Mouse (Mus musculus): ENCODE measurements around the gene Sesn3. TPM values are rescaled to one million over a fixed set of nuclear protein-coding genes. Genes with fewer than 3 reads are reported as not detected.

Sesn3 gene
- polyA plus RNA-seq, 1 experiment from 2014 or later: 16.1 TPM

- ATAC-seq: peak; percentile 76
- no peak overlapping the region for H3K4me3 ChIP-seq (ENCODE audit: low read depth, low read length)
- H3K27me3 ChIP-seq (ENCODE audit: control insufficient read depth, insufficient read depth, low read depth, low read length): no peaks in the 10 kb centered on the region
- no peak overlapping the region for H3K9ac ChIP-seq (ENCODE audit: low read depth, low read length)
- no peaks in the 10 kb centered on the region for H3K36me3 ChIP-seq (ENCODE audit: control insufficient read depth, insufficient read depth, low read length)
- no peak overlapping the region; the same call in 1 of the 2 replicates for H3K27ac ChIP-seq (ENCODE audit: low read length)
- WGBS: 23% methylated on average over 11 of the region's 11 CpGs
- H3K4me1 ChIP-seq (ENCODE audit: control insufficient read depth, insufficient read depth, low read length): peaks cover 14% of the 10 kb centered on the region
- H3K4me2 ChIP-seq (ENCODE audit: low read length): peak overlapping the region; percentile 17; the same call in 1 of the 2 replicates
- H3K9me3 ChIP-seq (replicated peaks; ENCODE audit: control insufficient read depth, low read length, poor library complexity, severe bottlenecking): no peaks in the 10 kb centered on the region
Observed at GRCm38 (mm10) chr9:14246016-14246799, 28.7 kb upstream of the Sesn3 start.

- ATAC-seq: no peak
- Histone ChIP-seq H3K27ac (ENCODE audit: low read length) (no peak overlapping the region), H3K36me3 (ENCODE audit: control insufficient read depth, insufficient read depth, low read length) (no peaks in the 10 kb centered on the region), H3K4me2 (ENCODE audit: low read length) (no peak overlapping the region), H3K9ac (ENCODE audit: low read depth, low read length) (no peak overlapping the region), H3K27me3 (ENCODE audit: control insufficient read depth, insufficient read depth, low read depth, low read length) (no peaks in the 10 kb centered on the region), H3K9me3 (replicated peaks; ENCODE audit: control insufficient read depth, low read length, poor library complexity, severe bottlenecking) (no peaks in the 10 kb centered on the region), H3K4me3 (ENCODE audit: low read depth, low read length) (no peak overlapping the region), H3K4me1 (ENCODE audit: control insufficient read depth, insufficient read depth, low read length) (peaks cover 14% of the 10 kb centered on the region)
- 73% methylated on average over 12 of the region's 12 CpGs for WGBS
Observed at GRCm38 (mm10) chr9:14247480-14248208, 27.2 kb upstream of the Sesn3 start.

- 88% methylated on average over 3 of the region's 3 CpGs for WGBS
- no peaks in the 10 kb centered on the region for H3K9me3 ChIP-seq (replicated peaks; ENCODE audit: control insufficient read depth, low read length, poor library complexity, severe bottlenecking)
- no peaks in the 10 kb centered on the region for H3K36me3 ChIP-seq (ENCODE audit: control insufficient read depth, insufficient read depth, low read length)
- peaks cover 14% of the 10 kb centered on the region for H3K4me1 ChIP-seq (ENCODE audit: control insufficient read depth, insufficient read depth, low read length)
- H3K9ac ChIP-seq (ENCODE audit: low read depth, low read length): no peak overlapping the region
- H3K27me3 ChIP-seq (ENCODE audit: control insufficient read depth, insufficient read depth, low read depth, low read length): no peaks in the 10 kb centered on the region
- no peak overlapping the region for H3K4me3 ChIP-seq (ENCODE audit: low read depth, low read length)
- H3K4me2 ChIP-seq (ENCODE audit: low read length): no peak overlapping the region
- H3K27ac ChIP-seq (ENCODE audit: low read length): no peak overlapping the region
- no peak for ATAC-seq
Observed at GRCm38 (mm10) chr9:14248209-14248596, 26.7 kb upstream of the Sesn3 start.

GRCm38 (mm10) chr9:14261150-14261549 lies 13.7 kb upstream of the Sesn3 start:
- no peak overlapping the region for H3K9ac ChIP-seq (ENCODE audit: low read depth, low read length)
- H3K27me3 ChIP-seq (ENCODE audit: control insufficient read depth, insufficient read depth, low read depth, low read length): no peaks in the 10 kb centered on the region
- H3K4me1 ChIP-seq (ENCODE audit: control insufficient read depth, insufficient read depth, low read length): no peaks in the 10 kb centered on the region
- no peaks in the 10 kb centered on the region for H3K36me3 ChIP-seq (ENCODE audit: control insufficient read depth, insufficient read depth, low read length)
- H3K4me3 ChIP-seq (ENCODE audit: low read depth, low read length): no peak overlapping the region
- ATAC-seq: no peak
- no peaks in the 10 kb centered on the region for H3K9me3 ChIP-seq (replicated peaks; ENCODE audit: control insufficient read depth, low read length, poor library complexity, severe bottlenecking)
- no peak overlapping the region for H3K4me2 ChIP-seq (ENCODE audit: low read length)
- H3K27ac ChIP-seq (ENCODE audit: low read length): no peak overlapping the region
- 56% methylated on average over 3 of the region's 3 CpGs for WGBS

GRCm38 (mm10) chr9:14262568-14262972 lies 12.3 kb upstream of the Sesn3 start:
- Histone ChIP-seq H3K27ac (ENCODE audit: low read length) (no peak overlapping the region), H3K9me3 (replicated peaks; ENCODE audit: control insufficient read depth, low read length, poor library complexity, severe bottlenecking) (no peaks in the 10 kb centered on the region), H3K36me3 (ENCODE audit: control insufficient read depth, insufficient read depth, low read length) (no peaks in the 10 kb centered on the region), H3K4me3 (ENCODE audit: low read depth, low read length) (no peak overlapping the region), H3K4me2 (ENCODE audit: low read length) (no peak overlapping the region), H3K9ac (ENCODE audit: low read depth, low read length) (no peak overlapping the region), H3K4me1 (ENCODE audit: control insufficient read depth, insufficient read depth, low read length) (no peaks in the 10 kb centered on the region), H3K27me3 (ENCODE audit: control insufficient read depth, insufficient read depth, low read depth, low read length) (no peaks in the 10 kb centered on the region)
- 71% methylated on average over 4 of the region's 4 CpGs for WGBS
- no peak for ATAC-seq

GRCm38 (mm10) chr9:14266470-14266869 lies 8.4 kb upstream of the Sesn3 start:
- Histone ChIP-seq H3K9ac (ENCODE audit: low read depth, low read length) (no peak overlapping the region), H3K36me3 (ENCODE audit: control insufficient read depth, insufficient read depth, low read length) (no peaks in the 10 kb centered on the region), H3K4me3 (ENCODE audit: low read depth, low read length) (no peak overlapping the region), H3K9me3 (replicated peaks; ENCODE audit: control insufficient read depth, low read length, poor library complexity, severe bottlenecking) (no peaks in the 10 kb centered on the region), H3K4me2 (ENCODE audit: low read length) (no peak overlapping the region), H3K27ac (ENCODE audit: low read length) (no peak overlapping the region), H3K27me3 (ENCODE audit: control insufficient read depth, insufficient read depth, low read depth, low read length) (no peaks in the 10 kb centered on the region), H3K4me1 (ENCODE audit: control insufficient read depth, insufficient read depth, low read length) (no peaks in the 10 kb centered on the region)
- no peak for ATAC-seq
- WGBS: 7% methylated on average over 2 of the region's 2 CpGs

GRCm38 (mm10) chr9:14268578-14268977 lies 6.3 kb upstream of the Sesn3 start:
- Histone ChIP-seq H3K27me3 (ENCODE audit: control insufficient read depth, insufficient read depth, low read depth, low read length) (no peaks in the 10 kb centered on the region; the same call in 1 of the 2 replicates), H3K4me3 (ENCODE audit: low read depth, low read length) (no peak overlapping the region), H3K9me3 (replicated peaks; ENCODE audit: control insufficient read depth, low read length, poor library complexity, severe bottlenecking) (no peaks in the 10 kb centered on the region), H3K36me3 (ENCODE audit: control insufficient read depth, insufficient read depth, low read length) (no peaks in the 10 kb centered on the region), H3K4me2 (ENCODE audit: low read length) (no peak overlapping the region), H3K9ac (ENCODE audit: low read depth, low read length) (no peak overlapping the region), H3K4me1 (ENCODE audit: control insufficient read depth, insufficient read depth, low read length) (no peaks in the 10 kb centered on the region), H3K27ac (ENCODE audit: low read length) (no peak overlapping the region)
- 91% methylated on average over 2 of the region's 2 CpGs for whole genome bisulfite sequencing
- no peak for ATAC-seq

GRCm38 (mm10) chr9:14272921-14273320 lies 1.9 kb upstream of the Sesn3 start:
- Histone ChIP-seq H3K4me3 (ENCODE audit: low read depth, low read length) (no peak overlapping the region), H3K9me3 (replicated peaks; ENCODE audit: control insufficient read depth, low read length, poor library complexity, severe bottlenecking) (no peaks in the 10 kb centered on the region), H3K36me3 (ENCODE audit: control insufficient read depth, insufficient read depth, low read length) (no peaks in the 10 kb centered on the region), H3K4me2 (ENCODE audit: low read length) (no peak overlapping the region), H3K27ac (ENCODE audit: low read length) (no peak overlapping the region), H3K4me1 (ENCODE audit: control insufficient read depth, insufficient read depth, low read length) (peaks cover 13% of the 10 kb centered on the region), H3K9ac (ENCODE audit: low read depth, low read length) (no peak overlapping the region), H3K27me3 (ENCODE audit: control insufficient read depth, insufficient read depth, low read depth, low read length) (no peaks in the 10 kb centered on the region; the same call in 1 of the 2 replicates)
- 84% methylated on average over 1 of the region's 1 CpGs for WGBS
- ATAC-seq: no peak

GRCm38 (mm10) chr9:14274586-14274985 lies 281 bp upstream of the Sesn3 start:
- H3K9ac ChIP-seq (ENCODE audit: low read depth, low read length): peak overlapping the region; percentile 60; the same call in 1 of the 2 replicates
- no peaks in the 10 kb centered on the region for H3K9me3 ChIP-seq (replicated peaks; ENCODE audit: control insufficient read depth, low read length, poor library complexity, severe bottlenecking)
- peaks cover 20% of the 10 kb centered on the region for H3K4me1 ChIP-seq (ENCODE audit: control insufficient read depth, insufficient read depth, low read length)
- peak overlapping the region; percentile 71 for H3K4me2 ChIP-seq (ENCODE audit: low read length)
- peak overlapping the region; percentile 84 for H3K27ac ChIP-seq (ENCODE audit: low read length)
- no peak for ATAC-seq
- WGBS: 30% methylated on average over 5 of the region's 5 CpGs
- H3K27me3 ChIP-seq (ENCODE audit: control insufficient read depth, insufficient read depth, low read depth, low read length): no peaks in the 10 kb centered on the region; the same call in 1 of the 2 replicates
- H3K36me3 ChIP-seq (ENCODE audit: control insufficient read depth, insufficient read depth, low read length): no peaks in the 10 kb centered on the region
- peak overlapping the region; percentile 77 for H3K4me3 ChIP-seq (ENCODE audit: low read depth, low read length)

Data from midbrain, embryonic 16.5 days (tissue).